Comparison of ENCODE assay signal across 20 mouse cellular contexts in the genomic region with DNA sequence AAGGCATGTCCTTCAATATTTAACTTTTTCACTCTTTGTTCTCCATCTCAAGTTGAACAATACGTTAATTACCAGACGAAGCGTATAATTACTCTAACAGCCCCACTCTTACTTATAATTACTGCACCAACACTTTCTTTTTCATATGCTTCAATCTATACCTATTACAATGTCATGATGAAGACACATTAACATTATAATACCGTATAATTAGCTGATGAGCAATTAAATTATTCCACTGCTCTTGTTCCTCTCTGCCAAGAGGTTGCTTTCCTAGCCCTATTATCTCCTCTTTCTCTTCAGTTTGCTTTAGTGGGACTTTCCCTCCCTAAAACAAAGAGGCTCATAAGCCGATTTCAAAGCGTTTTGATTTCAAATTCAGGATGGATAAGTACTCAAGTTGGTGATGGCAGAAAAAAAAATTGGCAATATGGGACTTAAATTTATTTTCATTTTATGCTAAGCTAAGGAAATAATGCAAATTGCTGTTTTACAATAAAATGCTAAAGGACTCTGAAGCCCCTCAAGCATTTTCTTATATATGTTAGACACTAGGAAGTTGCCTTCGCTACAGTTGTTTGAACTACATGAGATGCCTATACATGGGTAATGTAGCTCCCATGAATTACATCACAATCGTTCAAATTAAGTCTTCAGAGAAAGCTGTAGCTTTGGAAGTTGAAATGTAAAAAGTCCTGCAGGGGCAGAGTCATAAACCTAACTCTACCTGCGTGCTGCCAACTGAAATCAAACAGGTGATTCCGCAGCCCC.
DNase-seq lines count a peak whose midpoint lies in the region; ATAC-seq and TF ChIP-seq lines count a peak whose summit lies in the region.
"Had no signal": no experiment of that assay in that cellular context is flagged by ENCODE, and none has a peak within 500 bp of the region (broad histone marks: within the 10 kb centered on the region; RNA-seq: fewer than 3 reads in every experiment).

No protein-coding gene starts in this region.

- H3K4me3 ChIP-seq in forebrain, embryonic 11.5 days (ENCODE audit: low read depth, low read length): no peak overlapping the region
- H3K4me3 ChIP-seq in forebrain, embryonic 10.5 days: no peak overlapping the region
- H3K4me3 ChIP-seq in forebrain, embryonic 15.5 days: no peak overlapping the region
- H3K4me3 ChIP-seq in thymus, adult 2 months (ENCODE audit: control insufficient read depth, insufficient read depth, low read length): no peak overlapping the region
- no peak overlapping the region for H3K4me3 ChIP-seq in liver, embryonic 11.5 days (ENCODE audit: low read depth, low read length)
- H3K4me3 ChIP-seq: embryonic facial prominence, embryonic 10.5 days; heart, embryonic 13.5 days; hindbrain, embryonic 15.5 days had no signal

- 65% methylated on average over 10 of the region's 10 CpGs for WGBS in forebrain, embryonic 11.5 days
- WGBS in forebrain, embryonic 10.5 days: 83% methylated on average over 10 of the region's 10 CpGs
- 33% methylated on average over 10 of the region's 10 CpGs for WGBS in forebrain, embryonic 15.5 days
- WGBS in thymus, adult 2 months: 92% methylated on average over 10 of the region's 10 CpGs
- WGBS in liver, embryonic 11.5 days: 82% methylated on average over 10 of the region's 10 CpGs

- no peak for TF ChIP-seq CTCF in thymus, adult 2 months (IDR thresholded peaks at IDR 0.05; ENCODE audit: borderline replicate concordance, control insufficient read depth, extremely low read depth, insufficient read depth, low read length, poor library complexity)

- ATAC-seq in forebrain, embryonic 11.5 days (replicated peaks; ENCODE audit: low FRiP score): peak; percentile 87
- peak; percentile 88 for ATAC-seq in forebrain, embryonic 15.5 days (replicated peaks)
- ATAC-seq in liver, embryonic 11.5 days (replicated peaks; ENCODE audit: low FRiP score): no peak
- ATAC-seq: CD4-positive, CD25-positive, alpha-beta regulatory T cell, adult 4 months; intestine, embryonic 16.5 days had no signal

- TF ChIP-seq POLR2A in thymus, adult 2 months (IDR thresholded peaks at IDR 0.05; ENCODE audit: control insufficient read depth, extremely low read depth, insufficient read depth, low read length, poor library complexity): no peak

- no peak for DNase-seq in forebrain, embryonic 11.5 days (ENCODE audit: low spot score)
- no peak for DNase-seq in forebrain, embryonic 10.5 days (ENCODE audit: extremely low spot score, low spot score)
- peak; percentile 78 for DNase-seq in retina, postnatal 1 day
- DNase-seq in left cerebral cortex, adult 11 months (ENCODE audit: low spot score): no peak
- no peak for DNase-seq in thymus, adult 2 months
- no peak for DNase-seq in liver, embryonic 11.5 days (ENCODE audit: low spot score)
- DNase-seq: adrenal gland, adult 8-10 months; adrenal gland, postnatal 36 days; B cell, adult 2 months; cerebellum, adult 18-20 months; cerebellum, adult 9-11 months; gastrocnemius, postnatal 14 days; heart, postnatal 36 days had no signal

- no peak overlapping the region for H3K9ac ChIP-seq in forebrain, embryonic 11.5 days (ENCODE audit: low read length)
- H3K9ac ChIP-seq in forebrain, embryonic 15.5 days (replicated peaks): no peak overlapping the region
- H3K9ac ChIP-seq in liver, embryonic 11.5 days (ENCODE audit: low read depth, low read length): no peak overlapping the region
- H3K9ac ChIP-seq: heart, embryonic 13.5 days; hindbrain, embryonic 15.5 days had no signal

- H3K27ac ChIP-seq in forebrain, embryonic 11.5 days (ENCODE audit: low read depth, low read length): no peak overlapping the region
- H3K27ac ChIP-seq in forebrain, embryonic 10.5 days: no peak overlapping the region
- peak overlapping the region; percentile 31; the same call in 1 of the 2 replicates for H3K27ac ChIP-seq in forebrain, embryonic 15.5 days (replicated peaks)
- no peak overlapping the region for H3K27ac ChIP-seq in thymus, adult 2 months (ENCODE audit: control insufficient read depth, insufficient read depth, low read length)
- H3K27ac ChIP-seq in liver, embryonic 11.5 days (ENCODE audit: low read depth, low read length): no peak overlapping the region
- H3K27ac ChIP-seq: embryonic facial prominence, embryonic 10.5 days; heart, embryonic 13.5 days; hindbrain, embryonic 15.5 days had no signal

- no peaks in the 10 kb centered on the region for H3K36me3 ChIP-seq in forebrain, embryonic 11.5 days (ENCODE audit: control insufficient read depth, insufficient read depth, low read length)
- no peaks in the 10 kb centered on the region for H3K36me3 ChIP-seq in forebrain, embryonic 10.5 days (replicated peaks)
- no peaks in the 10 kb centered on the region for H3K36me3 ChIP-seq in forebrain, embryonic 15.5 days
- no peaks in the 10 kb centered on the region for H3K36me3 ChIP-seq in thymus, adult 2 months (ENCODE audit: control insufficient read depth, insufficient read depth, low read length)
- no peaks in the 10 kb centered on the region for H3K36me3 ChIP-seq in liver, embryonic 11.5 days (ENCODE audit: control insufficient read depth, insufficient read depth, low read length)
- H3K36me3 ChIP-seq: embryonic facial prominence, embryonic 10.5 days; G1E; heart, embryonic 13.5 days; hindbrain, embryonic 15.5 days had no signal

- H3K9me3 ChIP-seq in forebrain, embryonic 11.5 days (ENCODE audit: control insufficient read depth, low read length): no peaks in the 10 kb centered on the region
- H3K9me3 ChIP-seq in forebrain, embryonic 10.5 days: no peaks in the 10 kb centered on the region
- no peaks in the 10 kb centered on the region for H3K9me3 ChIP-seq in forebrain, embryonic 15.5 days
- no peaks in the 10 kb centered on the region for H3K9me3 ChIP-seq in liver, embryonic 11.5 days (ENCODE audit: control insufficient read depth, low read length)
- H3K9me3 ChIP-seq: embryonic facial prominence, embryonic 10.5 days; G1E; heart, embryonic 13.5 days; hindbrain, embryonic 15.5 days had no signal

- H3K4me1 ChIP-seq in forebrain, embryonic 11.5 days (replicated peaks; ENCODE audit: control insufficient read depth, insufficient read depth, low read length): no peaks in the 10 kb centered on the region
- H3K4me1 ChIP-seq in forebrain, embryonic 10.5 days: peaks cover 9% of the 10 kb centered on the region; the same call in 1 of the 2 replicates
- 0 out of 2 replicates have a peak, but pooled peaks cover 10% of the 10 kb centered on the region for H3K4me1 ChIP-seq in forebrain, embryonic 15.5 days
- H3K4me1 ChIP-seq in thymus, adult 2 months (replicated peaks; ENCODE audit: control insufficient read depth, insufficient read depth, low read length): no peaks in the 10 kb centered on the region
- H3K4me1 ChIP-seq in liver, embryonic 11.5 days (replicated peaks; ENCODE audit: control insufficient read depth, insufficient read depth, low read length): no peaks in the 10 kb centered on the region
- H3K4me1 ChIP-seq: embryonic facial prominence, embryonic 10.5 days; hindbrain, embryonic 15.5 days had no signal

- no peak overlapping the region for H3K4me2 ChIP-seq in forebrain, embryonic 11.5 days (ENCODE audit: low read depth, low read length, severe bottlenecking)
- H3K4me2 ChIP-seq in forebrain, embryonic 15.5 days (replicated peaks): no peak overlapping the region
- H3K4me2 ChIP-seq in liver, embryonic 11.5 days: no peak overlapping the region
- H3K4me2 ChIP-seq: heart, embryonic 13.5 days; hindbrain, embryonic 15.5 days had no signal

- no peaks in the 10 kb centered on the region for H3K27me3 ChIP-seq in forebrain, embryonic 11.5 days (ENCODE audit: control insufficient read depth, insufficient read depth, low read length)
- H3K27me3 ChIP-seq in forebrain, embryonic 10.5 days (ENCODE audit: poor library complexity, severe bottlenecking): no peaks in the 10 kb centered on the region; the same call in 1 of the 2 replicates
- H3K27me3 ChIP-seq in forebrain, embryonic 15.5 days: no peaks in the 10 kb centered on the region
- H3K27me3 ChIP-seq in thymus, adult 2 months (ENCODE audit: control insufficient read depth, insufficient read depth, low read length): no peaks in the 10 kb centered on the region
- no peaks in the 10 kb centered on the region for H3K27me3 ChIP-seq in liver, embryonic 11.5 days (replicated peaks; ENCODE audit: control insufficient read depth, insufficient read depth, low read length)
- H3K27me3 ChIP-seq: heart, embryonic 13.5 days; hindbrain, embryonic 15.5 days had no signal
